Mouse (Mus musculus) lung, postnatal 0 days (tissue): Measurements from ENCODE around the gene Olfr659. TPM values are rescaled to one million over a fixed set of nuclear protein-coding genes. Genes with fewer than 3 reads are reported as not detected.

Experiments used
- ATAC-seq: fragments of 200-750 bp; cut with Nextera tagmentation; 2 replicates; pipeline ENCODE4 v1.8.0; 2017; ENCODE audit warnings: moderate library complexity
- DNase-seq: peaks from one replicate; pipeline ENCODE4 v3.0.0-alpha.2; 2016; ENCODE audit warnings: low spot score
- H3K27ac ChIP-seq: fragments of 300-500 bp; sonication (generic); 2 replicates; pipeline ENCODE4 v1.5.1; 2014; ENCODE audit warnings: antibody characterized with exemption, mild to moderate bottlenecking, low read length, mixed read lengths
- H3K27me3 ChIP-seq: fragments of 300-500 bp; sonication (generic); replicated peaks from 2 replicates; pipeline ENCODE4 v1.6.1; 2014; ENCODE audit warnings: low read length, mixed read lengths; ENCODE audit not compliant: insufficient read depth
- H3K36me3 ChIP-seq: fragments of 300-500 bp; sonication (generic); 2 replicates; pipeline ENCODE4 v1.6.1; 2014; ENCODE audit warnings: low read length, mixed read lengths; ENCODE audit not compliant: insufficient read depth
- H3K4me1 ChIP-seq: fragments of 300-500 bp; sonication (generic); 2 replicates; pipeline ENCODE4 v1.6.1; 2014; ENCODE audit warnings: antibody characterized with exemption, low read depth, low read length, mixed read lengths; ENCODE audit not compliant: insufficient read depth
- H3K4me2 ChIP-seq: fragments of 300-500 bp; sonication (generic); replicated peaks from 2 replicates; pipeline ENCODE4 v1.6.1; 2014; ENCODE audit warnings: low read depth, mild to moderate bottlenecking, low read length, moderate library complexity, mixed read lengths
- H3K4me3 ChIP-seq: fragments of 300-500 bp; sonication (generic); 2 replicates; pipeline ENCODE4 v1.5.1; 2014; ENCODE audit warnings: low read depth, low read length
- H3K9ac ChIP-seq: fragments of 300-500 bp; sonication (generic); replicated peaks from 2 replicates; pipeline ENCODE4 v1.6.1; 2014; ENCODE audit warnings: low read depth, mild to moderate bottlenecking
- H3K9me3 ChIP-seq: fragments of 300-500 bp; sonication (generic); 2 replicates; pipeline ENCODE4 v1.6.1; 2016; ENCODE audit warnings: low read length, mixed read lengths
- CTCF ChIP-seq: IDR thresholded peaks from 2 replicates; pipeline ENCODE4 v1.5.1; 2016; ENCODE audit warnings: antibody characterized with exemption, mild to moderate bottlenecking
- EP300 ChIP-seq: IDR thresholded peaks from 2 replicates; pipeline ENCODE4 v1.6.1; 2016; ENCODE audit warnings: antibody characterized with exemption, mild to moderate bottlenecking, control low read depth
- WGBS: fragments of 180-500 bp; shearing (Covaris S2); extraction: QIAGEN DNeasy Blood & Tissue Kit; methylation state at CpG from one replicate; pipeline ENCODE4 v1.1.7; 2014; 5-methylcytosine and 5-hydroxymethylcytosine counted together
- polyA plus RNA-seq: library from polyadenylated mRNA; unstranded; fragments of >200 nt; fragmentation: Nextera tagmentation; extraction: Ambion mirVana; gene quantifications from 2 replicates; pipeline ENCODE4 v1.2.1, GENCODE M21; 2015

Olfr659 gene
- not detected in 2 replicates for polyA plus RNA-seq

GRCm38 (mm10) chr7:104666453-104666852, at the start of gene Olfr659:
Gene Olfr659 (plus strand): TSS chr7:104666753.
- H3K4me2 ChIP-seq = no peak within 1 kb of the TSS
- no peaks in the 10 kb centered on the region for H3K9me3 ChIP-seq
- no peaks in the 10 kb centered on the region for H3K27me3 ChIP-seq
- TF ChIP-seq EP300 (no peak), CTCF (no peak)
- WGBS = 76% methylated on average over 3 of the region's 3 CpGs
- H3K4me3 ChIP-seq = no peak within 1 kb of the TSS
- ATAC-seq (no peak), DNase-seq (no peak)
- H3K36me3 ChIP-seq = no peaks in the 10 kb centered on the region
- H3K27ac ChIP-seq = no peak within 1 kb of the TSS
- no peaks in the 10 kb centered on the region for H3K4me1 ChIP-seq
- H3K9ac ChIP-seq = no peak within 1 kb of the TSS

DNA sequence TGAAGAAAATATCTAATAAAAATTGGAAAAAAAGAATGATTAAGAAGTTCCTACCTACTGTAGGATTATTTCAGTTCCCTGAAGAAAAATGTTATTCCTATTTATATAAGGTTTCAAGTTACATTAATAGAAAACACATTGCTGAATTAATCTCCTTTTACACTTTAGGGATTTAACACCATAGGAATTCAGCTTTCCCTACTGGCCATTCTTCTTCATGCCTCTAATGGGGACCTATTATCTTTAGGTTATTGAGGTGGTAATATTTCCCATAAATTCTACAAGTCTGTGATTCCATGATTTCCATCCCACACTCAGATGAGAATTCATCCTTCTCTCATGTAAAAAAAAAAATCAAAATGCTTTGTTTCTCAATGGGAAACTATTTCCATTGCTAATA, 42.1 kb upstream of the Olfr659 start, which contains the start of gene Olfr657:
Gene Olfr657 (plus strand): TSS at position 301 of the 400 bp plus-strand sequence.
- no peak for DNase-seq
- Histone ChIP-seq H3K9me3 (no peaks in the 10 kb centered on the region), H3K36me3 (no peaks in the 10 kb centered on the region), H3K4me3 (no peak within 1 kb of the TSS), H3K27me3 (no peaks in the 10 kb centered on the region), H3K9ac (no peak within 1 kb of the TSS), H3K4me2 (no peak within 1 kb of the TSS), H3K27ac (no peak within 1 kb of the TSS), H3K4me1 (no peaks in the 10 kb centered on the region)
- no peak for TF ChIP-seq EP300
- no peak for TF ChIP-seq CTCF
- no peak for ATAC-seq

GRCm38 (mm10) chr7:104646841-104647482, 19.6 kb upstream of the Olfr659 start, which contains the start of gene Olfr658:
Gene Olfr658 (minus strand): TSS chr7:104647305.
- Histone ChIP-seq H3K27me3 (no peaks in the 10 kb centered on the region), H3K4me1 (no peaks in the 10 kb centered on the region), H3K4me3 (no peak within 1 kb of the TSS), H3K4me2 (0 out of 2 replicates have a peak within 1 kb of the TSS, but pooled peaks have one; percentile 17), H3K9me3 (no peaks in the 10 kb centered on the region), H3K36me3 (no peaks in the 10 kb centered on the region), H3K9ac (no peak within 1 kb of the TSS), H3K27ac (no peak within 1 kb of the TSS)
- ATAC-seq (peak; percentile 57), DNase-seq (peak; percentile 34)
- TF ChIP-seq CTCF (peak; percentile 60), EP300 (no peak)
- 22% methylated on average over 22 of the region's 22 CpGs for whole genome bisulfite sequencing

DNA sequence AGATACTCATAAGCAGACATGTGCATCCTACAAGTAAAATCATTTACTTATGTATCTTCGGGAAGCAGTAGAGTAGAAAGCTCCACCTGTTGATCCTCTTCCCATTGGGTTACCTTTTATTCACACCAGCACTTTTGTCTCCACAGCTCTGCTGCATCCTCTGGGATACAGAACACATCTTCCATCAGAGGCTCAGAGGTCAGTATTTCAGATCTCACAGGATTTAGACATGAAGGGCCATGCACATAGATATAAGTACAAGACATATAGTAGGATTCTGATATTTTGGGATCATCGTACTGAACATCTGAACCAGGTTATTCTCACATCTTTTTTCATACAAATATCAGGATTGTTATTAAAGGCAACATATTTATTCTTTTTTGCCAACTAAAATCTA, 19.6 kb downstream of the Olfr659 start, which contains the start of gene Olfr661:
Gene Olfr661 (plus strand): TSS at position 301 of the 400 bp plus-strand sequence.
- TF ChIP-seq EP300 = no peak
- TF ChIP-seq CTCF = no peak
- no peak within 1 kb of the TSS for H3K9ac ChIP-seq
- H3K9me3 ChIP-seq = no peaks in the 10 kb centered on the region
- no peak for DNase-seq
- H3K4me1 ChIP-seq = no peaks in the 10 kb centered on the region
- no peak within 1 kb of the TSS for H3K4me3 ChIP-seq
- H3K36me3 ChIP-seq = no peaks in the 10 kb centered on the region
- ATAC-seq = no peak
- no peak within 1 kb of the TSS for H3K4me2 ChIP-seq
- WGBS = 89% methylated on average over 2 of the region's 2 CpGs
- H3K27ac ChIP-seq = no peak within 1 kb of the TSS
- no peaks in the 10 kb centered on the region for H3K27me3 ChIP-seq

Other genes starting within 250 kb of the Olfr659 start
- 5.2 and 5.3 TPM in 2 replicates for gene Trim30a, start 201.6 kb upstream of the Olfr659 start, polyA plus RNA-seq
- 1.9 and 2.1 TPM in 2 replicates for gene Trim30d, start 158.9 kb upstream of the Olfr659 start, polyA plus RNA-seq
- gene Olfr651, start 116.6 kb upstream of the Olfr659 start, polyA plus RNA-seq = not detected in 2 replicates
- not detected in 2 replicates for gene Olfr652, start 105.9 kb upstream of the Olfr659 start, polyA plus RNA-seq
- gene Olfr653, start 89.4 kb upstream of the Olfr659 start, polyA plus RNA-seq = not detected in 2 replicates
- gene Olfr654, start 79.7 kb upstream of the Olfr659 start, polyA plus RNA-seq = not detected in 2 replicates
- gene Olfr655, start 65.0 kb upstream of the Olfr659 start, polyA plus RNA-seq = not detected in 2 replicates
- not detected in 2 replicates for gene Olfr656, start 52.8 kb upstream of the Olfr659 start, polyA plus RNA-seq
- gene Olfr657, start 42.0 kb upstream of the Olfr659 start, polyA plus RNA-seq = not detected in 2 replicates
- gene Olfr658, start 19.4 kb upstream of the Olfr659 start, polyA plus RNA-seq = not detected in 2 replicates
- not detected in 2 replicates for gene Olfr661, start 19.7 kb downstream of the Olfr659 start, polyA plus RNA-seq
- not detected in 2 replicates for gene Usp17le, start 110.7 kb downstream of the Olfr659 start, polyA plus RNA-seq
- gene Usp17lb, start 175.8 kb downstream of the Olfr659 start, polyA plus RNA-seq = not detected in 2 replicates
- gene Usp17la, start 190.3 kb downstream of the Olfr659 start, polyA plus RNA-seq = not detected in 2 replicates
- not detected in 2 replicates for gene Olfr665, start 211.3 kb downstream of the Olfr659 start, polyA plus RNA-seq
- gene Olfr666, start 229.2 kb downstream of the Olfr659 start, polyA plus RNA-seq = not detected in 2 replicates